Mouse (Mus musculus) erythroblast, embryonic 14.5 days (primary cell): ENCODE results near the gene Dscaml1.

Experiments used
- GATA1 ChIP-seq: IDR thresholded peaks from 2 replicates; pipeline ENCODE4 v1.6.1; 2012; ENCODE audit warnings: low read length, inconsistent platforms, mixed read lengths
- TAL1 ChIP-seq: IDR thresholded peaks from 3 replicates; pipeline ENCODE4 v1.6.1; 2012; ENCODE audit warnings: low read length, inconsistent platforms, mixed read lengths

GRCm38 (mm10) chr9:45499267-45499666 is 72.8 kb downstream of the Dscaml1 start:
- no peak for TF ChIP-seq GATA1
- no peak for TF ChIP-seq TAL1
